Mouse (Mus musculus) kidney, adult 2 months (tissue): Measurements from ENCODE around the gene Gm20390.

Source experiments
- CTCF ChIP-seq: fragments of 200-500 bp; conservative IDR thresholded peaks from 2 replicates; pipeline ENCODE4 v1.5.1; 2011; ENCODE audit warnings: low read depth, mild to moderate bottlenecking, control low read depth, low read length, moderate library complexity, mixed read lengths; ENCODE audit not compliant: insufficient read depth, insufficient read length
- POLR2A ChIP-seq: fragments of 200-500 bp; IDR thresholded peaks from one replicate; pipeline ENCODE4 v1.6.1; 2011; ENCODE audit warnings: low read depth, low read length, control low read depth

- TF ChIP-seq CTCF (no peak), POLR2A (no peak)
Observed at GRCm38 (mm10) chr11:93969171-93969570, 1.1 kb upstream of the Gm20390 start.
